Mouse (Mus musculus): ENCODE measurements at regions not wholly inside any gene's neighbourhood (a gene's known extent, or its start where the extent isn't known, plus 50 kb on each side); places are given as distances from the start of the nearest gene placed in this dataset.

GRCm38 (mm10) chr10:43769026-43769425 lies 132.5 kb downstream of the Qrsl1 start:
- H3K36me3 ChIP-seq (ENCODE audit: control insufficient read depth, insufficient read depth, low read length), result no peaks in the 10 kb centered on the region
- DNase-seq (ENCODE audit: low spot score) (no peak), ATAC-seq (replicated peaks; ENCODE audit: low FRiP score, low TSS enrichment, low read depth) (no peak)
- H3K4me2 ChIP-seq (ENCODE audit: low read length), result no peak overlapping the region
- no peaks in the 10 kb centered on the region for H3K9me3 ChIP-seq (ENCODE audit: control insufficient read depth, low read length)
- H3K27ac ChIP-seq (ENCODE audit: low read depth), result no peak overlapping the region
- H3K4me1 ChIP-seq (replicated peaks; ENCODE audit: control insufficient read depth, insufficient read depth, low read length), result no peaks in the 10 kb centered on the region
- WGBS, result 57% methylated on average over 3 of the region's 3 CpGs
- H3K9ac ChIP-seq (ENCODE audit: low read length), result no peak overlapping the region
- H3K4me3 ChIP-seq (ENCODE audit: low read depth, low read length), result no peak overlapping the region
- no peaks in the 10 kb centered on the region for H3K27me3 ChIP-seq (replicated peaks; ENCODE audit: control insufficient read depth, insufficient read depth, low read length)

DNA sequence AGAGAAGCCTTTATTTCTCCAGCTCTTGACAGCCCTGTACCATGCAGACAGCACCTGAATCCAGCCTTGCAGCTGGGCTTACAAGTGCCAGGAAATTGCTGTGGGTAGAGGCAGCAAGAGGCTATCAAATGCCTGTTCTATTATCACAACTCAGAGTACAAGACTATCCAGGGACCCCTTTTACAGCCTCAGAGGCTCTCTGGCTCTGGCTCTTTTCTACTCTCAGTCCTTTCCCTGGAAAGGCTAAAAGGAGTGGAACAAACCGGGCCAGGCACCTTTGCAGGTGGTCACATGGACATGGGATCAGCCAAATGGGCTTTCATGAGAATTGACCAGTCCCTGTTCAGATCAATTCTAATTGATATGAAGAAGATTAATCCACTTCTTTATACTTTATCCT lies 125.7 kb downstream of the Qrsl1 start:
- DNase-seq (ENCODE audit: low spot score) (no peak), ATAC-seq (replicated peaks; ENCODE audit: low FRiP score, low TSS enrichment, low read depth) (no peak)
- H3K27ac ChIP-seq (ENCODE audit: low read depth), result no peak overlapping the region
- H3K27me3 ChIP-seq (replicated peaks; ENCODE audit: control insufficient read depth, insufficient read depth, low read length), result no peaks in the 10 kb centered on the region
- H3K36me3 ChIP-seq (ENCODE audit: control insufficient read depth, insufficient read depth, low read length), result no peaks in the 10 kb centered on the region
- H3K4me3 ChIP-seq (ENCODE audit: low read depth, low read length), result no peak overlapping the region
- H3K4me2 ChIP-seq (ENCODE audit: low read length), result no peak overlapping the region
- no peak overlapping the region for H3K9ac ChIP-seq (ENCODE audit: low read length)
- H3K9me3 ChIP-seq (ENCODE audit: control insufficient read depth, low read length), result no peaks in the 10 kb centered on the region
- WGBS, result 61% methylated on average over 1 of the region's 1 CpGs
- H3K4me1 ChIP-seq (replicated peaks; ENCODE audit: control insufficient read depth, insufficient read depth, low read length), result no peaks in the 10 kb centered on the region

GRCm38 (mm10) chr10:43777612-43778600 lies 123.6 kb downstream of the Qrsl1 start:
- no peaks in the 10 kb centered on the region for H3K4me1 ChIP-seq (replicated peaks; ENCODE audit: control insufficient read depth, insufficient read depth, low read length)
- H3K9ac ChIP-seq (ENCODE audit: low read length), result no peak overlapping the region
- H3K4me3 ChIP-seq (ENCODE audit: low read depth, low read length), result no peak overlapping the region
- H3K36me3 ChIP-seq (ENCODE audit: control insufficient read depth, insufficient read depth, low read length), result no peaks in the 10 kb centered on the region
- H3K4me2 ChIP-seq (ENCODE audit: low read length), result no peak overlapping the region
- DNase-seq (ENCODE audit: low spot score) (no peak), ATAC-seq (replicated peaks; ENCODE audit: low FRiP score, low TSS enrichment, low read depth) (no peak)
- H3K27ac ChIP-seq (ENCODE audit: low read depth), result no peak overlapping the region
- no peaks in the 10 kb centered on the region for H3K27me3 ChIP-seq (replicated peaks; ENCODE audit: control insufficient read depth, insufficient read depth, low read length)
- 88% methylated on average over 28 of the region's 28 CpGs for WGBS
- peaks cover 8% of the 10 kb centered on the region; the same call in 1 of the 2 replicates for H3K9me3 ChIP-seq (ENCODE audit: control insufficient read depth, low read length)

DNA sequence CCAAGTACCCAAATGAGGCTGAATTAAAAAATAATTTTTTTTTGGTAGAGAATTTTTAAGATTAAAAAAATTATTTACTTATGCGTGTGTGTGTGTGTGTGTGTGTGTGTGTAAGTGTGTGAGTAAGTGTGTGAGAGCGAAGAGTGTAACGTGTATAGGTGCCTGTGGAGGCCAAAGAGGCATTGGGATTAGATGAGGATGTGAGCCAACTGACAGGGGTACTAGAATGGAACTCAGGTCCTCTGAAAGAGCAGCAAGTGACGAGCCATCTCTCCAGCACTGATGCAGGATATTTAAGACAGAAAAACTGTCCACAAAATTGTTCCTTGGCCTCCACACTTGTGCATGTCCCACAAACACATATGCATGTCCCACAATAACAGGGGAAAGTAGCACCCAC lies 121.0 kb downstream of the Qrsl1 start:
- Histone ChIP-seq H3K4me3 (ENCODE audit: low read depth, low read length) (no peak overlapping the region), H3K9ac (ENCODE audit: low read length) (no peak overlapping the region), H3K9me3 (ENCODE audit: control insufficient read depth, low read length) (peaks cover 10% of the 10 kb centered on the region; the same call in 1 of the 2 replicates), H3K4me2 (ENCODE audit: low read length) (no peak overlapping the region), H3K36me3 (ENCODE audit: control insufficient read depth, insufficient read depth, low read length) (no peaks in the 10 kb centered on the region), H3K27me3 (replicated peaks; ENCODE audit: control insufficient read depth, insufficient read depth, low read length) (no peaks in the 10 kb centered on the region), H3K27ac (ENCODE audit: low read depth) (no peak overlapping the region), H3K4me1 (replicated peaks; ENCODE audit: control insufficient read depth, insufficient read depth, low read length) (no peaks in the 10 kb centered on the region)
- ATAC-seq (replicated peaks; ENCODE audit: low FRiP score, low TSS enrichment, low read depth) (no peak), DNase-seq (ENCODE audit: low spot score) (no peak)
- WGBS, result 85% methylated on average over 4 of the region's 4 CpGs

DNA sequence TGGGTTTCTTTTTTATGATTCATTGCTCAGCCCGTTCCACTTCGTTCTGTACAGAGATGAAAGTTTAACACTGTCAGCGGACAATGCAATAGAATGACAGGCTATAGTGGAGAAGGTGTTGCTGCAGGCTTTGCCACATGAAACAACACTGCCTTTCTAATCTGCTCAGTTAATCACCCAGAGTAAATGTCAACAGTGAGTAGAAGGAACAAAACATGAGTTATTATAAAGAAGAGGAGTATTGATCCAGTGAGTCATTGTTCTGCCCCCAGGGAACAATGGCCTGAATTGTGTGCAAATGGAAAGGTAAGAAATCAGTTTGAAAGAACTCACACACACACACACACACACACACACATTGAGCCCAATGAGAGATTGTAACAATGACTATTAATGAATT lies 118.2 kb downstream of the Qrsl1 start:
- WGBS, result 78% methylated on average over 3 of the region's 3 CpGs
- no peaks in the 10 kb centered on the region for H3K36me3 ChIP-seq (ENCODE audit: control insufficient read depth, insufficient read depth, low read length)
- H3K4me3 ChIP-seq (ENCODE audit: low read depth, low read length), result no peak overlapping the region
- H3K4me2 ChIP-seq (ENCODE audit: low read length), result no peak overlapping the region
- no peak for ATAC-seq (replicated peaks; ENCODE audit: low FRiP score, low TSS enrichment, low read depth)
- no peak for DNase-seq (ENCODE audit: low spot score)
- no peaks in the 10 kb centered on the region for H3K4me1 ChIP-seq (replicated peaks; ENCODE audit: control insufficient read depth, insufficient read depth, low read length)
- H3K9ac ChIP-seq (ENCODE audit: low read length), result no peak overlapping the region
- no peak overlapping the region for H3K27ac ChIP-seq (ENCODE audit: low read depth)
- no peaks in the 10 kb centered on the region for H3K27me3 ChIP-seq (replicated peaks; ENCODE audit: control insufficient read depth, insufficient read depth, low read length)
- H3K9me3 ChIP-seq (ENCODE audit: control insufficient read depth, low read length), result peaks cover 10% of the 10 kb centered on the region; the same call in 1 of the 2 replicates

DNA sequence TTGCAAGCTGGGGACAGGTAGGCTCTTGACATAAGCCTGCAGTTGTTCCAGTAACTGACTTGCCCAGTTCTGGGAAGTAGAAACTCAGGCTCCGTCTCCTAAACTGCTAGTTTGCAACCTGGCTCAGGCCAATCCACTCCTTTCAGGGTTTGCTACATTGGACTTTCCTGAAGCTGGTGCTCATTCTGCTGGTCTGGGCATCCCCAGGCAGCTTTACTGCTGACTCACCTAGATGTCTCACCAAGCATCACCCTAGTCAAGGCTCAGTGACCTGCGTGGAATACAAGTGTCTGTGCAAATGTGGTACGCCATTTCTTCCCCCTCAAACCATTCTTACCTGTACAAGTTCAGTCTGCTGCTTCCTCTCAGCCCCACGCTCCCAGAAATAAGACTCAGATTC lies 110.8 kb downstream of the Qrsl1 start:
- Histone ChIP-seq H3K36me3 (ENCODE audit: control insufficient read depth, insufficient read depth, low read length) (no peaks in the 10 kb centered on the region), H3K4me3 (ENCODE audit: low read depth, low read length) (no peak overlapping the region), H3K4me1 (replicated peaks; ENCODE audit: control insufficient read depth, insufficient read depth, low read length) (no peaks in the 10 kb centered on the region), H3K4me2 (ENCODE audit: low read length) (no peak overlapping the region), H3K27me3 (replicated peaks; ENCODE audit: control insufficient read depth, insufficient read depth, low read length) (no peaks in the 10 kb centered on the region), H3K9ac (ENCODE audit: low read length) (no peak overlapping the region), H3K27ac (ENCODE audit: low read depth) (no peak overlapping the region), H3K9me3 (ENCODE audit: control insufficient read depth, low read length) (no peaks in the 10 kb centered on the region)
- no peak for DNase-seq (ENCODE audit: low spot score)
- no peak for ATAC-seq (replicated peaks; ENCODE audit: low FRiP score, low TSS enrichment, low read depth)
- WGBS, result 90% methylated on average over 4 of the region's 4 CpGs

DNA sequence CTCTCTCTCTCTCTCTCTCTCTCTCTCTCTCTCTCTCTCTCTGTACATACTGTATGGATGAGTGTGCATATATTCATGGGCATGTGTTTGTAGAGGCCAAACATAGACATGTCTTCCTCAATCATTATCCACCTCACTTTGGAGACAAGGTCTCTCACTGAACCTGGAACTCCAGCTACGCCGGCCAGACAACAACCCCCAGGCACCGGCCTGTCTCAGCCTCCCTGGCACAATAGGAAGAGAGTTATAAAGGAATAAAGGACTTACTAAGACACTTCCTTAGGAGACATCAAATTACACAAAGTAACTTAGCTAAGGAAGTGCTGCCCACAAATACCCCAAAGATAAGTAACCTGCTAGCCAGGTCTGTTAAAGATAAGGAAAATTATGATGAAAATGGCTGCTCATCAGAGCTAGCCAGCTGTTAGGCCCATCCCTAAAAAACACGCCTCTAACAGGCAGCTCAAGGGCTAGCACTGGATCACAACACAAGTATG lies 110.0 kb downstream of the Qrsl1 start:
- DNase-seq (ENCODE audit: low spot score) (no peak), ATAC-seq (replicated peaks; ENCODE audit: low FRiP score, low TSS enrichment, low read depth) (no peak)
- H3K27ac ChIP-seq (ENCODE audit: low read depth), result no peak overlapping the region
- H3K4me2 ChIP-seq (ENCODE audit: low read length), result no peak overlapping the region
- H3K27me3 ChIP-seq (replicated peaks; ENCODE audit: control insufficient read depth, insufficient read depth, low read length), result no peaks in the 10 kb centered on the region
- H3K36me3 ChIP-seq (ENCODE audit: control insufficient read depth, insufficient read depth, low read length), result no peaks in the 10 kb centered on the region
- WGBS, result 89% methylated on average over 4 of the region's 4 CpGs
- H3K9me3 ChIP-seq (ENCODE audit: control insufficient read depth, low read length), result no peaks in the 10 kb centered on the region
- H3K4me1 ChIP-seq (replicated peaks; ENCODE audit: control insufficient read depth, insufficient read depth, low read length), result no peaks in the 10 kb centered on the region
- no peak overlapping the region for H3K9ac ChIP-seq (ENCODE audit: low read length)
- no peak overlapping the region for H3K4me3 ChIP-seq (ENCODE audit: low read depth, low read length)

GRCm38 (mm10) chr10:43792618-43793017 lies 108.9 kb downstream of the Qrsl1 start:
- no peak overlapping the region for H3K9ac ChIP-seq (ENCODE audit: low read length)
- WGBS, result 87% methylated on average over 3 of the region's 3 CpGs
- H3K4me3 ChIP-seq (ENCODE audit: low read depth, low read length), result no peak overlapping the region
- no peak for ATAC-seq (replicated peaks; ENCODE audit: low FRiP score, low TSS enrichment, low read depth)
- H3K4me2 ChIP-seq (ENCODE audit: low read length), result no peak overlapping the region
- no peaks in the 10 kb centered on the region for H3K4me1 ChIP-seq (replicated peaks; ENCODE audit: control insufficient read depth, insufficient read depth, low read length)
- no peaks in the 10 kb centered on the region for H3K27me3 ChIP-seq (replicated peaks; ENCODE audit: control insufficient read depth, insufficient read depth, low read length)
- H3K27ac ChIP-seq (ENCODE audit: low read depth), result no peak overlapping the region
- no peak for DNase-seq (ENCODE audit: low spot score)
- H3K36me3 ChIP-seq (ENCODE audit: control insufficient read depth, insufficient read depth, low read length), result no peaks in the 10 kb centered on the region
- no peaks in the 10 kb centered on the region for H3K9me3 ChIP-seq (ENCODE audit: control insufficient read depth, low read length)

- no peak overlapping the region for H3K27ac ChIP-seq (ENCODE audit: low read depth)
- H3K9me3 ChIP-seq (ENCODE audit: control insufficient read depth, low read length), result no peaks in the 10 kb centered on the region
- H3K9ac ChIP-seq (ENCODE audit: low read length), result no peak overlapping the region
- no peaks in the 10 kb centered on the region for H3K4me1 ChIP-seq (replicated peaks; ENCODE audit: control insufficient read depth, insufficient read depth, low read length)
- H3K4me2 ChIP-seq (ENCODE audit: low read length), result no peak overlapping the region
- DNase-seq (ENCODE audit: low spot score) (no peak), ATAC-seq (replicated peaks; ENCODE audit: low FRiP score, low TSS enrichment, low read depth) (no peak)
- no peak overlapping the region for H3K4me3 ChIP-seq (ENCODE audit: low read depth, low read length)
- WGBS, result 62% methylated on average over 9 of the region's 9 CpGs
- H3K36me3 ChIP-seq (ENCODE audit: control insufficient read depth, insufficient read depth, low read length), result no peaks in the 10 kb centered on the region
- no peaks in the 10 kb centered on the region for H3K27me3 ChIP-seq (replicated peaks; ENCODE audit: control insufficient read depth, insufficient read depth, low read length)
Measured at GRCm38 (mm10) chr10:43794587-43794986, 107.0 kb downstream of the Qrsl1 start.
